Mouse (Mus musculus) heart, postnatal 4 days (tissue): ENCODE data around the gene Prex1. TPM values are rescaled to one million over a fixed set of nuclear protein-coding genes. Genes with fewer than 3 reads are reported as not detected.

Source experiments
- DNase-seq: peaks from one replicate; pipeline ENCODE4 v3.0.0; 2021
- total RNA-seq, 2 experiments: library from RNA; stranded (reverse); gene quantifications; 2 replicates each; pipeline ENCODE4 v1.2.3; 2021

Prex1 gene
- total RNA-seq, 2 experiments from 2014 or later, result 13.8 to 14.8 TPM

GRCm38 (mm10) chr2:166553502-166554168 is 160.0 kb downstream of the Prex1 start:
- DNase-seq, result peak; percentile 36

GRCm38 (mm10) chr2:166552657-166553056 is 161.0 kb downstream of the Prex1 start:
- DNase-seq, result no peak

GRCm38 (mm10) chr2:166551831-166552498 is 161.7 kb downstream of the Prex1 start:
- DNase-seq, result no peak

GRCm38 (mm10) chr2:166549871-166550270 is 163.8 kb downstream of the Prex1 start:
- no peak for DNase-seq

GRCm38 (mm10) chr2:166549069-166549468 is 164.6 kb downstream of the Prex1 start:
- no peak for DNase-seq

GRCm38 (mm10) chr2:166545580-166545979 is 168.1 kb downstream of the Prex1 start:
- no peak for DNase-seq

GRCm38 (mm10) chr2:166544575-166545251 is 168.9 kb downstream of the Prex1 start:
- DNase-seq, result no peak

- DNase-seq, result no peak
Observed at GRCm38 (mm10) chr2:166541112-166541928, 172.3 kb downstream of the Prex1 start.

- DNase-seq, result no peak
Observed at GRCm38 (mm10) chr2:166540216-166540615, 173.4 kb downstream of the Prex1 start.

GRCm38 (mm10) chr2:166536896-166537295 is 176.7 kb downstream of the Prex1 start:
- DNase-seq, result peak; percentile 49

- DNase-seq, result no peak
Observed at GRCm38 (mm10) chr2:166535519-166535918, 178.1 kb downstream of the Prex1 start.

GRCm38 (mm10) chr2:166526204-166526603 is 187.4 kb downstream of the Prex1 start:
- no peak for DNase-seq

- DNase-seq, result no peak
Observed at GRCm38 (mm10) chr2:166523156-166523890, 190.3 kb downstream of the Prex1 start.

- DNase-seq, result no peak
Observed at GRCm38 (mm10) chr2:166522612-166523120, 191.0 kb downstream of the Prex1 start.

- DNase-seq, result peak; percentile 75
Observed at GRCm38 (mm10) chr2:166521878-166522611, 191.6 kb downstream of the Prex1 start.

GRCm38 (mm10) chr2:166521461-166521860 is 192.2 kb downstream of the Prex1 start:
- no peak for DNase-seq

GRCm38 (mm10) chr2:166520536-166520935 is 193.1 kb downstream of the Prex1 start:
- no peak for DNase-seq

- DNase-seq, result peak; percentile 78
Observed at GRCm38 (mm10) chr2:166517392-166518174, 196.0 kb downstream of the Prex1 start.

GRCm38 (mm10) chr2:166516818-166517353 is 196.7 kb downstream of the Prex1 start:
- no peak for DNase-seq
